Mouse (Mus musculus): ENCODE measurements around the gene Rpl27.
"Not testable (repeated sequence)": the region's sequence is repeated elsewhere in the genome, so short reads cannot be mapped to it uniquely, and the experiment has no call there.

Gene Rpl27

GRCm38 (mm10) chr11:101442127-101442693 is at the start of gene Rpl27:
TSS of gene Rpl27 (plus strand) at chr11:101442298.
- DNase-seq (ENCODE audit: low spot score): peak; percentile 91

GRCm38 (mm10) chr11:101395110-101395509 is 47.0 kb upstream of the Rpl27 start:
- DNase-seq (ENCODE audit: low spot score): peak; percentile 84

GRCm38 (mm10) chr11:101415306-101415705 is 26.8 kb upstream of the Rpl27 start:
- DNase-seq (ENCODE audit: low spot score): no peak

- no peak for DNase-seq (ENCODE audit: low spot score)
Observed at GRCm38 (mm10) chr11:101416433-101417100, 25.5 kb upstream of the Rpl27 start.

GRCm38 (mm10) chr11:101417101-101417855 is 24.8 kb upstream of the Rpl27 start, which contains the start of gene Aarsd1:
TSS of gene Aarsd1 (minus strand) at chr11:101417615.
- DNase-seq (ENCODE audit: low spot score): peak; percentile 94

GRCm38 (mm10) chr11:101418991-101419390 is 23.1 kb upstream of the Rpl27 start:
- DNase-seq (ENCODE audit: low spot score): no peak

GRCm38 (mm10) chr11:101419610-101420009 is 22.5 kb upstream of the Rpl27 start:
- DNase-seq (ENCODE audit: low spot score): no peak

- no peak for DNase-seq (ENCODE audit: low spot score)
Observed at GRCm38 (mm10) chr11:101420148-101420547, 21.9 kb upstream of the Rpl27 start.

- no peak for DNase-seq (ENCODE audit: low spot score)
Observed at GRCm38 (mm10) chr11:101424105-101424851, 17.8 kb upstream of the Rpl27 start, which contains the start of gene Gm27029. TSS of gene Gm27029 (minus strand) at chr11:101424796.

GRCm38 (mm10) chr11:101424925-101425813 is 16.9 kb upstream of the Rpl27 start, which contains the start of the genes Rundc1 and Ptges3l:
TSS of gene Rundc1 (plus strand) at chr11:101425085.
TSS of gene Ptges3l (minus strand) at chr11:101425333.
- DNase-seq (ENCODE audit: low spot score): peak; percentile 100

GRCm38 (mm10) chr11:101426165-101426564 is 15.9 kb upstream of the Rpl27 start:
- DNase-seq (ENCODE audit: low spot score): no peak

GRCm38 (mm10) chr11:101431327-101431726 is 10.8 kb upstream of the Rpl27 start:
- no peak for DNase-seq (ENCODE audit: low spot score)

- no peak for DNase-seq (ENCODE audit: low spot score)
Observed at GRCm38 (mm10) chr11:101433396-101433795, 8.7 kb upstream of the Rpl27 start.

- no peak for DNase-seq (ENCODE audit: low spot score)
Observed at GRCm38 (mm10) chr11:101435831-101436230, 6.3 kb upstream of the Rpl27 start.

GRCm38 (mm10) chr11:101436916-101437315 is 5.2 kb upstream of the Rpl27 start:
- no peak for DNase-seq (ENCODE audit: low spot score)

- DNase-seq (ENCODE audit: low spot score): not testable (repeated sequence)
Observed at GRCm38 (mm10) chr11:101438006-101438405, 4.1 kb upstream of the Rpl27 start.

- not testable (repeated sequence) for DNase-seq (ENCODE audit: low spot score)
Observed at GRCm38 (mm10) chr11:101441450-101442126, 510 bp upstream of the Rpl27 start.

- no peak for DNase-seq (ENCODE audit: low spot score)
Observed at GRCm38 (mm10) chr11:101442760-101443159, 662 bp downstream of the Rpl27 start.

- no peak for DNase-seq (ENCODE audit: low spot score)
Observed at GRCm38 (mm10) chr11:101446319-101446718, 4.2 kb downstream of the Rpl27 start.

GRCm38 (mm10) chr11:101446860-101447259 is 4.8 kb downstream of the Rpl27 start:
- DNase-seq (ENCODE audit: low spot score): not testable (repeated sequence)
